Mouse (Mus musculus) ES-Bruce4 (cell line): Measurements from ENCODE around the gene Cd24a. TPM values are rescaled to one million over a fixed set of nuclear protein-coding genes. Genes with fewer than 3 reads are reported as not detected.

Experiments
- H3K27ac ChIP-seq: 2 replicates; pipeline ENCODE4 v1.5.1; 2012; ENCODE audit warnings: low read length, inconsistent platforms; ENCODE audit not compliant: insufficient read depth
- H3K27me3 ChIP-seq: 2 replicates; pipeline ENCODE4 v1.6.1; 2012; ENCODE audit warnings: mild to moderate bottlenecking, low read length, inconsistent platforms; ENCODE audit not compliant: control insufficient read depth, poor library complexity, insufficient read depth, severe bottlenecking
- H3K36me3 ChIP-seq: 2 replicates; pipeline ENCODE4 v1.6.1; 2012; ENCODE audit warnings: inconsistent platforms, mild to moderate bottlenecking, low read length, moderate library complexity; ENCODE audit not compliant: control insufficient read depth, poor library complexity, insufficient read depth, severe bottlenecking
- H3K4me1 ChIP-seq: one replicate; pipeline ENCODE4 v1.8.1; 2011; ENCODE audit warnings: low read length; ENCODE audit not compliant: control insufficient read depth, insufficient read depth
- H3K4me3 ChIP-seq: 2 replicates; pipeline ENCODE4 v1.5.1; 2011; ENCODE audit warnings: low read depth, mild to moderate bottlenecking, low read length
- H3K9ac ChIP-seq: 2 replicates; pipeline ENCODE4 v1.6.1; 2012; ENCODE audit warnings: low read depth, mild to moderate bottlenecking, inconsistent platforms; ENCODE audit not compliant: poor library complexity, severe bottlenecking
- H3K9me3 ChIP-seq: replicated peaks from 2 replicates; pipeline ENCODE4 v1.6.1; 2012; ENCODE audit warnings: mild to moderate bottlenecking, low read length, inconsistent platforms; ENCODE audit not compliant: control insufficient read depth, poor library complexity, insufficient read depth, severe bottlenecking
- CTCF ChIP-seq: IDR thresholded peaks from one replicate; pipeline ENCODE4 v1.8.1; 2011; ENCODE audit warnings: low read depth, low read length
- EP300 ChIP-seq: IDR thresholded peaks from 2 replicates; pipeline ENCODE4 v1.6.1; 2011; ENCODE audit warnings: low read depth, low read length; ENCODE audit not compliant: insufficient read depth
- POLR2A ChIP-seq: IDR thresholded peaks from one replicate; pipeline ENCODE4 v1.8.1; 2011; ENCODE audit warnings: low read length; ENCODE audit not compliant: insufficient read depth
- polyA plus RNA-seq: library from polyadenylated mRNA; stranded (reverse); fragments of >200 nt; gene quantifications from 2 replicates; pipeline ENCODE4 v1.2.4, GENCODE M21; 2011; ENCODE audit warnings: low read depth; ENCODE audit not compliant: missing spikeins, insufficient read depth, insufficient read length

The Cd24a gene
- polyA plus RNA-seq, 1 experiment = 126 TPM

- Histone ChIP-seq H3K27ac (no peak overlapping the region), H3K9me3 (no peaks in the 10 kb centered on the region), H3K4me1 (no peaks in the 10 kb centered on the region), H3K9ac (peak overlapping the region; percentile 60), H3K36me3 (no peaks in the 10 kb centered on the region), H3K4me3 (peak overlapping the region; percentile 88), H3K27me3 (no peaks in the 10 kb centered on the region; the same call in 1 of the 2 replicates)
- TF ChIP-seq POLR2A (no peak), EP300 (no peak), CTCF (no peak)
Measured at GRCm38 (mm10) chr10:43578754-43579380, 783 bp downstream of the Cd24a start.

GRCm38 (mm10) chr10:43579381-43580261 lies 1.5 kb downstream of the Cd24a start:
- Histone ChIP-seq H3K9me3 (no peaks in the 10 kb centered on the region), H3K9ac (peak overlapping the region; percentile 60), H3K27ac (no peak overlapping the region), H3K36me3 (no peaks in the 10 kb centered on the region), H3K4me3 (peak overlapping the region; percentile 88), H3K4me1 (no peaks in the 10 kb centered on the region), H3K27me3 (no peaks in the 10 kb centered on the region; the same call in 1 of the 2 replicates)
- no peak for TF ChIP-seq EP300
- no peak for TF ChIP-seq CTCF
- TF ChIP-seq POLR2A = no peak

- H3K27me3 ChIP-seq = no peaks in the 10 kb centered on the region; the same call in 1 of the 2 replicates
- H3K36me3 ChIP-seq = no peaks in the 10 kb centered on the region
Measured at GRCm38 (mm10) chr10:43580649-43581078, 2.6 kb downstream of the Cd24a start.

GRCm38 (mm10) chr10:43581260-43581659 lies 3.2 kb downstream of the Cd24a start:
- Histone ChIP-seq H3K4me1 (no peaks in the 10 kb centered on the region), H3K9ac (no peak overlapping the region), H3K27ac (no peak overlapping the region), H3K4me3 (no peak overlapping the region), H3K9me3 (no peaks in the 10 kb centered on the region), H3K36me3 (no peaks in the 10 kb centered on the region), H3K27me3 (no peaks in the 10 kb centered on the region; the same call in 1 of the 2 replicates)
- TF ChIP-seq EP300 (no peak), CTCF (no peak), POLR2A (no peak)

More at GRCm38 (mm10) chr10:43580649-43581078, 2.6 kb downstream of the Cd24a start:
- Histone ChIP-seq H3K4me1 (no peaks in the 10 kb centered on the region), H3K9me3 (no peaks in the 10 kb centered on the region), H3K4me3 (peak overlapping the region; percentile 14), H3K9ac (peak overlapping the region; percentile 60; the same call in 1 of the 2 replicates), H3K27ac (no peak overlapping the region)
- TF ChIP-seq POLR2A (no peak), EP300 (no peak), CTCF (no peak)

- Histone ChIP-seq H3K27me3 (no peaks in the 10 kb centered on the region; the same call in 1 of the 2 replicates), H3K4me3 (no peak overlapping the region), H3K4me1 (no peaks in the 10 kb centered on the region), H3K9me3 (no peaks in the 10 kb centered on the region), H3K36me3 (no peaks in the 10 kb centered on the region), H3K27ac (no peak overlapping the region), H3K9ac (no peak overlapping the region)
- no peak for TF ChIP-seq CTCF
- no peak for TF ChIP-seq EP300
- TF ChIP-seq POLR2A = no peak
Measured at GRCm38 (mm10) chr10:43584538-43584937, 6.5 kb downstream of the Cd24a start.
